Mouse (Mus musculus): ENCODE measurements around the gene Atp1a3. TPM values are rescaled to one million over a fixed set of nuclear protein-coding genes. Genes with fewer than 3 reads are reported as not detected.

Atp1a3 gene
- polyA plus RNA-seq, 1 experiment from 2014 or later, result 3.4 TPM

GRCm38 (mm10) chr7:24971261-24971971, 34.3 kb downstream of the Atp1a3 start:
- peaks cover 9% of the 10 kb centered on the region for H3K36me3 ChIP-seq (ENCODE audit: control insufficient read depth, insufficient read depth)
- peak overlapping the region; percentile 83 for H3K4me2 ChIP-seq (replicated peaks; ENCODE audit: low read depth)
- peak; percentile 83 for TF ChIP-seq CTCF (IDR thresholded peaks at IDR 0.05; ENCODE audit: low read depth)
- H3K9ac ChIP-seq (ENCODE audit: low read depth, low read length), result peak overlapping the region; percentile 67
- H3K9me3 ChIP-seq (ENCODE audit: control insufficient read depth), result no peaks in the 10 kb centered on the region
- no peaks in the 10 kb centered on the region for H3K27me3 ChIP-seq (replicated peaks; ENCODE audit: control insufficient read depth, insufficient read depth, low read length)
- no peaks in the 10 kb centered on the region for H3K4me1 ChIP-seq (replicated peaks; ENCODE audit: control insufficient read depth, insufficient read depth, low read length)
- ATAC-seq, result no peak
- peak overlapping the region; percentile 72 for H3K4me3 ChIP-seq (ENCODE audit: low read depth, low read length)
- 9% methylated on average over 19 of the region's 19 CpGs for WGBS
- peak overlapping the region; percentile 76 for H3K27ac ChIP-seq (ENCODE audit: low read depth, low read length)

GRCm38 (mm10) chr7:24970341-24970740, 35.4 kb downstream of the Atp1a3 start:
- no peak overlapping the region for H3K9ac ChIP-seq (ENCODE audit: low read depth, low read length)
- H3K27ac ChIP-seq (ENCODE audit: low read depth, low read length), result no peak overlapping the region
- H3K4me1 ChIP-seq (replicated peaks; ENCODE audit: control insufficient read depth, insufficient read depth, low read length), result no peaks in the 10 kb centered on the region
- H3K27me3 ChIP-seq (replicated peaks; ENCODE audit: control insufficient read depth, insufficient read depth, low read length), result 0 out of 2 replicates have a peak, but pooled peaks cover 3% of the 10 kb centered on the region
- H3K36me3 ChIP-seq (ENCODE audit: control insufficient read depth, insufficient read depth), result peaks cover 9% of the 10 kb centered on the region
- H3K4me3 ChIP-seq (ENCODE audit: low read depth, low read length), result no peak overlapping the region
- TF ChIP-seq CTCF (IDR thresholded peaks at IDR 0.05; ENCODE audit: low read depth), result no peak
- H3K4me2 ChIP-seq (replicated peaks; ENCODE audit: low read depth), result no peak overlapping the region
- H3K9me3 ChIP-seq (ENCODE audit: control insufficient read depth), result no peaks in the 10 kb centered on the region
- 92% methylated on average over 3 of the region's 3 CpGs for WGBS
- no peak for ATAC-seq

DNA sequence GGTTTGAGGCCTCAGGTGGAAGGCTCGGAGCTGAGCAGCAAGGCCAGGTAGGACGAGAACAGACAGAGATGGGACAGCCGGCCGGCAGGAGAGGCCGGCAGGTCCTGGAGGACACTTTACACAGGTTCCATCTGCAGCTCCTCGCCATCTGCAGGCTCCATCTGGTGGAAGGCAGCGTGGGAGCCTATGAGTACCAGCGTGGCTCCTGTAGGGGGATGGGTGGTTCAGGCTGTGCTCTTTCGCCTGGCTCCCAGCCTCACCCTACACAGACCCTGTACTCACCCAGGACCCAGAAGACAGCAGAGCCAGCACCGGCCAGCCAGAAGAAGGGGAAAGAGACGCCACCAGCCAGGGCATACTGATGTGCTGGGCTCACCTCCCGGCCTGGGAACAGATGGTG, 36.0 kb downstream of the Atp1a3 start:
- H3K36me3 ChIP-seq (ENCODE audit: control insufficient read depth, insufficient read depth), result peaks cover 9% of the 10 kb centered on the region
- H3K27me3 ChIP-seq (replicated peaks; ENCODE audit: control insufficient read depth, insufficient read depth, low read length), result 0 out of 2 replicates have a peak, but pooled peaks cover 3% of the 10 kb centered on the region
- ATAC-seq, result no peak
- WGBS, result 81% methylated on average over 11 of the region's 12 CpGs
- no peak overlapping the region for H3K4me3 ChIP-seq (ENCODE audit: low read depth, low read length)
- H3K27ac ChIP-seq (ENCODE audit: low read depth, low read length), result no peak overlapping the region
- H3K9me3 ChIP-seq (ENCODE audit: control insufficient read depth), result no peaks in the 10 kb centered on the region
- no peak overlapping the region for H3K9ac ChIP-seq (ENCODE audit: low read depth, low read length)
- TF ChIP-seq CTCF (IDR thresholded peaks at IDR 0.05; ENCODE audit: low read depth), result no peak
- no peaks in the 10 kb centered on the region for H3K4me1 ChIP-seq (replicated peaks; ENCODE audit: control insufficient read depth, insufficient read depth, low read length)
- H3K4me2 ChIP-seq (replicated peaks; ENCODE audit: low read depth), result no peak overlapping the region

DNA sequence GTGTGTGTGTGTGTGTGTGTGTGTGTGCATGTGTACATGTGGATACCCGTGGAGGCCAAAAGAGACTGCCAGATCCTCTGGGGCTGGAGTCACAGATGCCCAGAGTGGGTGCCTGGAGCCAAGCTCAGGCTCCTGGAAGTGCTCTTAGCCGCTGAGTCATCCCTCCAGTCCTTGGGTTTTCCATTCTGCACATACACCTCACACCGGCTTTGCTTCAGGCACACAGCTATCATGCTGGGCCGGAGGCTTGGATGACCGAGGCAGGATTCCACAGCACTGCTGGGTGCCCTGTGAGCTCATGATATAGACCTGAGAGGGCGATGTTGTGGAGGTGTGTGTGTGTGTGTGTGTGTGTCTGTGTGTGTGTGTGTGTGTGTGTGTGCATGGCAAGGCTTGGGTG, 37.3 kb downstream of the Atp1a3 start:
- H3K27ac ChIP-seq (ENCODE audit: low read depth, low read length), result no peak overlapping the region
- no peak for ATAC-seq
- 0 out of 2 replicates have a peak, but pooled peaks cover 3% of the 10 kb centered on the region for H3K27me3 ChIP-seq (replicated peaks; ENCODE audit: control insufficient read depth, insufficient read depth, low read length)
- H3K36me3 ChIP-seq (ENCODE audit: control insufficient read depth, insufficient read depth), result peaks cover 9% of the 10 kb centered on the region
- WGBS, result 72% methylated on average over 6 of the region's 6 CpGs
- H3K4me2 ChIP-seq (replicated peaks; ENCODE audit: low read depth), result no peak overlapping the region
- H3K9ac ChIP-seq (ENCODE audit: low read depth, low read length), result no peak overlapping the region
- no peak for TF ChIP-seq CTCF (IDR thresholded peaks at IDR 0.05; ENCODE audit: low read depth)
- no peaks in the 10 kb centered on the region for H3K4me1 ChIP-seq (replicated peaks; ENCODE audit: control insufficient read depth, insufficient read depth, low read length)
- H3K9me3 ChIP-seq (ENCODE audit: control insufficient read depth), result no peaks in the 10 kb centered on the region
- no peak overlapping the region for H3K4me3 ChIP-seq (ENCODE audit: low read depth, low read length)

GRCm38 (mm10) chr7:24967966-24968365, 37.8 kb downstream of the Atp1a3 start:
- no peak for TF ChIP-seq CTCF (IDR thresholded peaks at IDR 0.05; ENCODE audit: low read depth)
- H3K27me3 ChIP-seq (replicated peaks; ENCODE audit: control insufficient read depth, insufficient read depth, low read length), result 0 out of 2 replicates have a peak, but pooled peaks cover 3% of the 10 kb centered on the region
- H3K9ac ChIP-seq (ENCODE audit: low read depth, low read length), result no peak overlapping the region
- ATAC-seq, result no peak
- H3K27ac ChIP-seq (ENCODE audit: low read depth, low read length), result no peak overlapping the region
- H3K9me3 ChIP-seq (ENCODE audit: control insufficient read depth), result no peaks in the 10 kb centered on the region
- peaks cover 9% of the 10 kb centered on the region for H3K36me3 ChIP-seq (ENCODE audit: control insufficient read depth, insufficient read depth)
- no peak overlapping the region for H3K4me3 ChIP-seq (ENCODE audit: low read depth, low read length)
- no peaks in the 10 kb centered on the region for H3K4me1 ChIP-seq (replicated peaks; ENCODE audit: control insufficient read depth, insufficient read depth, low read length)
- 74% methylated on average over 8 of the region's 8 CpGs for WGBS
- H3K4me2 ChIP-seq (replicated peaks; ENCODE audit: low read depth), result no peak overlapping the region

- no peak overlapping the region for H3K9ac ChIP-seq (ENCODE audit: low read depth, low read length)
- H3K4me3 ChIP-seq (ENCODE audit: low read depth, low read length), result no peak overlapping the region
- H3K27ac ChIP-seq (ENCODE audit: low read depth, low read length), result no peak overlapping the region
- no peak overlapping the region for H3K4me2 ChIP-seq (replicated peaks; ENCODE audit: low read depth)
- no peaks in the 10 kb centered on the region for H3K4me1 ChIP-seq (replicated peaks; ENCODE audit: control insufficient read depth, insufficient read depth, low read length)
- 0 out of 2 replicates have a peak, but pooled peaks have one; percentile 16 for ATAC-seq
- no peaks in the 10 kb centered on the region for H3K9me3 ChIP-seq (ENCODE audit: control insufficient read depth)
- WGBS, result 9% methylated on average over 5 of the region's 5 CpGs
- peaks cover 5% of the 10 kb centered on the region for H3K36me3 ChIP-seq (ENCODE audit: control insufficient read depth, insufficient read depth)
- peak; percentile 77 for TF ChIP-seq CTCF (IDR thresholded peaks at IDR 0.05; ENCODE audit: low read depth)
- 0 out of 2 replicates have a peak, but pooled peaks cover 3% of the 10 kb centered on the region for H3K27me3 ChIP-seq (replicated peaks; ENCODE audit: control insufficient read depth, insufficient read depth, low read length)
Observed at GRCm38 (mm10) chr7:24964897-24965535, 40.7 kb downstream of the Atp1a3 start.

Data from intestine, postnatal 0 days (tissue).